Mouse (Mus musculus) embryonic facial prominence, embryonic 10.5 days (tissue): Measurements from ENCODE around the gene Mmp9. TPM values are rescaled to one million over a fixed set of nuclear protein-coding genes. Genes with fewer than 3 reads are reported as not detected.

ENCODE experiments used
- DNase-seq: peaks from one replicate; pipeline ENCODE4 v3.0.0-alpha.2; 2017; ENCODE audit warnings: low spot score
- H3K27ac ChIP-seq: fragments of 300-500 bp; sonication (generic); replicated peaks from 2 replicates; pipeline ENCODE4 v1.5.1; 2016; ENCODE audit warnings: mild to moderate bottlenecking
- H3K27me3 ChIP-seq: fragments of 300-500 bp; sonication (generic); replicated peaks from 2 replicates; pipeline ENCODE4 v1.6.1; 2016; ENCODE audit warnings: low read depth, mild to moderate bottlenecking; ENCODE audit not compliant: poor library complexity, severe bottlenecking
- H3K36me3 ChIP-seq: fragments of 300-500 bp; sonication (generic); replicated peaks from 2 replicates; pipeline ENCODE4 v1.6.1; 2016; ENCODE audit warnings: mild to moderate bottlenecking, moderate library complexity
- H3K4me1 ChIP-seq: fragments of 300-500 bp; sonication (generic); 2 replicates; pipeline ENCODE4 v1.6.1; 2016
- H3K4me3 ChIP-seq: fragments of 300-500 bp; sonication (generic); 2 replicates; pipeline ENCODE4 v1.5.1; 2016; ENCODE audit warnings: mild to moderate bottlenecking, moderate library complexity
- H3K9me3 ChIP-seq: fragments of 300-500 bp; sonication (generic); 2 replicates; pipeline ENCODE4 v1.6.1; 2016; ENCODE audit warnings: mild to moderate bottlenecking
- WGBS: fragments of 180-500 bp; shearing (Covaris S2); methylation state at CpG from one replicate; pipeline ENCODE4 v1.1.7; 2016; 5-methylcytosine and 5-hydroxymethylcytosine counted together
- polyA plus RNA-seq: library from polyadenylated mRNA; unstranded; fragments of >200 nt; fragmentation: Nextera tagmentation; extraction: Ambion mirVana; gene quantifications from 2 replicates; pipeline ENCODE4 v1.2.1, GENCODE M21; 2016

Gene Mmp9
- polyA plus RNA-seq, 1 experiment from 2014 or later, result 0.77 TPM

DNA sequence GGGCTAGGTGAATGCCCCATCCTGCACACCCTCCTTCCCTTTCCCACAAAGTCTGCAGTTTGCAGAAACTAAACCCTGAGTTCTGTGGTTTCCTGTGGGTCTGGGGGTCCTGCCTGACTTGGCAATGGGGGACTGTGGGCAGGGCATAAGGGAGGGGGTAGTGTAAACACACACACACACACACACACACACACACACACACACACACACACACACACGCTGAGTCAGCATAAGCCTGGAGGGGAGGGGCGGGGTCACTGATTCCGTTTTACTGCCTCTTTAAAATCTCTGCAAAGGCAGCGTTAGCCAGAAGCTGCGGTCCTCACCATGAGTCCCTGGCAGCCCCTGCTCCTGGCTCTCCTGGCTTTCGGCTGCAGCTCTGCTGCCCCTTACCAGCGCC, 7.3 kb downstream of the Mmp9 start:
- Histone ChIP-seq H3K9me3 (no peaks in the 10 kb centered on the region), H3K27me3 (peaks cover 79% of the 10 kb centered on the region), H3K4me3 (no peak overlapping the region), H3K4me1 (peaks cover 34% of the 10 kb centered on the region), H3K36me3 (no peaks in the 10 kb centered on the region), H3K27ac (no peak overlapping the region)
- WGBS, result 8% methylated on average over 7 of the region's 7 CpGs
- no peak for DNase-seq

DNA sequence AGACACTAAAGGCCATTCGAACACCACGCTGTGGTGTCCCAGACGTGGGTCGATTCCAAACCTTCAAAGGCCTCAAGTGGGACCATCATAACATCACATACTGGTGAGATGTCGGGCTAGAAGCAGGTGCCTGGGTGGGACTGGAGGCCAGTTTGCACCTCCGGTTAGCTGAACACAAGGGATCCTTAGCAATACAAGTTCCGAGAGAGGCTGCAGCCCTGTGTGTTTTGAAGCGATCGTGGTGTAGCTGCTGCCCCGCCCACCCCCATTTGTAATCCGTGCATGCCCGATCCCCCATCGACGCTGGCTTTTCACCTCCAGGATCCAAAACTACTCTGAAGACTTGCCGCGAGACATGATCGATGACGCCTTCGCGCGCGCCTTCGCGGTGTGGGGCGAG, 8.4 kb downstream of the Mmp9 start:
- no peak for DNase-seq

GRCm38 (mm10) chr2:164950501-164950900, 9.9 kb downstream of the Mmp9 start:
- 23% methylated on average over 13 of the region's 13 CpGs for WGBS
- peaks cover 95% of the 10 kb centered on the region for H3K27me3 ChIP-seq
- no peak for DNase-seq
- H3K4me1 ChIP-seq, result peaks cover 36% of the 10 kb centered on the region
- H3K27ac ChIP-seq, result no peak overlapping the region
- H3K36me3 ChIP-seq, result no peaks in the 10 kb centered on the region
- H3K9me3 ChIP-seq, result no peaks in the 10 kb centered on the region
- H3K4me3 ChIP-seq, result no peak overlapping the region

More for the DNA sequence above, 8.4 kb downstream of the Mmp9 start:
- WGBS, result 7% methylated on average over 25 of the region's 25 CpGs
- Histone ChIP-seq H3K27ac (no peak overlapping the region), H3K9me3 (no peaks in the 10 kb centered on the region), H3K4me3 (peak overlapping the region; percentile 40), H3K4me1 (peaks cover 36% of the 10 kb centered on the region), H3K27me3 (peaks cover 90% of the 10 kb centered on the region), H3K36me3 (no peaks in the 10 kb centered on the region)

DNA sequence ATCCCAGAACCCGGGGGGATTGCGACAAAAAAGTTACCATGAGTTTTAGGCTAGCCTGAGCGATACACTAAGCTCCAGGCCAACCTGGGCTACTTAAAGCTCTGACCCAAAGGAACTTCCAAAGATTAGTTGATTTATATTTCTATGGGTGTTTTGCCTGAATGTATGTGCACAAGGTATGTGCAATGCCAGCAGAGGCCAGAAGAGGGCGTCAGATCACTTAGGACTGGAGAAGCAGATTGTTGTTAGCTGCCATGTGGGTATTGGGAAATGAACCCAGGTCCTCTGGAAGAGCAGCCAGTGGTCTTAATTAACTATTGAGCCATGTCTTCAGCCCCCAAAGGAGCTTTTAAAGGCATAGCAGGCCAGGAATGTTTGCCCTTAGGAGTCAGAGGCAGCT, 11.2 kb downstream of the Mmp9 start:
- Histone ChIP-seq H3K4me1 (peaks cover 36% of the 10 kb centered on the region), H3K27ac (no peak overlapping the region), H3K9me3 (no peaks in the 10 kb centered on the region), H3K27me3 (peaks cover 92% of the 10 kb centered on the region), H3K4me3 (no peak overlapping the region), H3K36me3 (no peaks in the 10 kb centered on the region)
- WGBS, result 80% methylated on average over 4 of the region's 4 CpGs
- DNase-seq, result no peak

GRCm38 (mm10) chr2:164952448-164952847, 11.9 kb downstream of the Mmp9 start:
- Histone ChIP-seq H3K27ac (no peak overlapping the region), H3K9me3 (no peaks in the 10 kb centered on the region), H3K27me3 (peaks cover 89% of the 10 kb centered on the region), H3K4me3 (no peak overlapping the region), H3K4me1 (peaks cover 35% of the 10 kb centered on the region), H3K36me3 (no peaks in the 10 kb centered on the region)
- 39% methylated on average over 13 of the region's 13 CpGs for WGBS
- DNase-seq, result no peak

DNA sequence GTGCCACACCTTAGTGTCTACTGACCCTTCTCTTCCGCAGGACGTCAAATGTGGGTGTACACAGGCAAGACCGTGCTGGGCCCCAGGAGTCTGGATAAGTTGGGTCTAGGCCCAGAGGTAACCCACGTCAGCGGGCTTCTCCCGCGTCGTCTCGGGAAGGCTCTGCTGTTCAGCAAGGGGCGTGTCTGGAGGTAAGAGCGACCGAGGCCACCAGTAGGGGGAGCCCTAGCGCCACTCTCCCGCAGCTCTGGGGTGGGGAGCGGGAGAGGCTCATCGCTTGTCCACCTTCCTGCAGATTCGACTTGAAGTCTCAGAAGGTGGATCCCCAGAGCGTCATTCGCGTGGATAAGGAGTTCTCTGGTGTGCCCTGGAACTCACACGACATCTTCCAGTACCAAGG, 12.6 kb downstream of the Mmp9 start:
- 2% methylated on average over 21 of the region's 21 CpGs for WGBS
- Histone ChIP-seq H3K27me3 (peaks cover 81% of the 10 kb centered on the region), H3K4me1 (peaks cover 27% of the 10 kb centered on the region), H3K9me3 (no peaks in the 10 kb centered on the region), H3K36me3 (no peaks in the 10 kb centered on the region), H3K27ac (no peak overlapping the region), H3K4me3 (peak overlapping the region; percentile 28; the same call in 1 of the 2 replicates)
- peak; percentile 90 for DNase-seq

- Histone ChIP-seq H3K27ac (no peak overlapping the region), H3K27me3 (peaks cover 56% of the 10 kb centered on the region)
Measured at GRCm38 (mm10) chr2:164955725-164956124, 15.1 kb downstream of the Mmp9 start.

GRCm38 (mm10) chr2:164956195-164956594, 15.6 kb downstream of the Mmp9 start:
- Histone ChIP-seq H3K27me3 (peaks cover 52% of the 10 kb centered on the region), H3K36me3 (no peaks in the 10 kb centered on the region), H3K9me3 (no peaks in the 10 kb centered on the region), H3K4me1 (peaks cover 21% of the 10 kb centered on the region), H3K4me3 (no peak overlapping the region), H3K27ac (no peak overlapping the region)
- 69% methylated on average over 5 of the region's 5 CpGs for WGBS
- no peak for DNase-seq

More at GRCm38 (mm10) chr2:164955725-164956124, 15.1 kb downstream of the Mmp9 start:
- WGBS, result 70% methylated on average over 4 of the region's 4 CpGs
- no peak for DNase-seq
- Histone ChIP-seq H3K9me3 (no peaks in the 10 kb centered on the region), H3K4me1 (peaks cover 16% of the 10 kb centered on the region), H3K4me3 (no peak overlapping the region), H3K36me3 (no peaks in the 10 kb centered on the region)

DNA sequence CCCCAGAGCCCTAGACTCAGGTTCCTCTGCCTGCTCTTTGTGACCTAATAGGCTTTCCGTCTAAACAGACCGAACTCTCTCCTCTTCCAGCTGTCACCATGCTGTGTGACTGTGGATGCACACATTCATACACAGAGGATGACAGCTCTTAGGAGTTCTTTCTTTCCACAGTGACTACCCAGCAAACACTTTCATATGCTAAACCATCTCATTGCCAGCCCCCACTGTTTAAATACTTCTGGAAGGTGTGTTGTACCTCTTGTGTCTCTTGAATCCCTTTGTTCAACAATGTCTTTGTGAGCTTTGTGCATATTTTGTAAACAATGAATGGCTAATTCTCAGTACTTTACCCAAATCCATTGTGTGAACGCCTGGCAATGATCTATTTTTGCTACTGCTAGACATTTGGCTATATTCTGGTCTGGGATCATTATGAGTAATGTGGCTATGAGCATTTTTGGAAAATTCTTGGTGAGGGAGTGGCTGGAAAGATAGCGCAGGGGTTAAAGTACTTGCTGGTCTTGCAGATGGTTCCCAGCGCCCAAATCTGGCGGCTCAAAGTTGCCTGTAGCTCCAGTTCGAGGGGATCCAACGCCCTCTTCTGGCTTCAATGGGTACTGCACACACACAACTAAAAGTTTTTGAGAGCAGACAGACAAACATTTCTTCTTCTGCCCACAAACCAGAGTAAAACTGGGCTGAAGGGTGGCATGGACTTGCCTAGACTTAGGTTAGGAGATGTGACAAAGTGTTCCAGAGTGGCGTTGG, 17.2 kb downstream of the Mmp9 start:
- H3K9me3 ChIP-seq, result no peaks in the 10 kb centered on the region
- 67% methylated on average over 9 of the region's 9 CpGs for WGBS
- DNase-seq, result no peak
- no peaks in the 10 kb centered on the region for H3K36me3 ChIP-seq
- no peak overlapping the region for H3K27ac ChIP-seq
- H3K4me1 ChIP-seq, result peaks cover 26% of the 10 kb centered on the region
- H3K4me3 ChIP-seq, result no peak overlapping the region
- H3K27me3 ChIP-seq, result peaks cover 43% of the 10 kb centered on the region

- Histone ChIP-seq H3K9me3 (no peaks in the 10 kb centered on the region), H3K4me1 (peaks cover 25% of the 10 kb centered on the region), H3K4me3 (peak within 1 kb of the TSS; percentile 76), H3K27ac (peak within 1 kb of the TSS; percentile 88), H3K27me3 (peaks cover 49% of the 10 kb centered on the region), H3K36me3 (no peaks in the 10 kb centered on the region)
- DNase-seq, result peak; percentile 89
- under 1% methylated on average over 48 of the region's 54 CpGs for WGBS
Measured at GRCm38 (mm10) chr2:164960716-164961441, 20.3 kb downstream of the Mmp9 start, which contains the start of gene Slc12a5. Gene Slc12a5, plus strand, starts transcription at chr2:164960802.

- 8% methylated on average over 17 of the region's 17 CpGs for WGBS
- Histone ChIP-seq H3K4me3 (peak overlapping the region; percentile 76), H3K27ac (0 out of 2 replicates have a peak overlapping the region, but pooled peaks have one; percentile 88), H3K9me3 (no peaks in the 10 kb centered on the region), H3K27me3 (peaks cover 49% of the 10 kb centered on the region), H3K36me3 (no peaks in the 10 kb centered on the region), H3K4me1 (peaks cover 25% of the 10 kb centered on the region)
- DNase-seq, result peak; percentile 77
Measured at GRCm38 (mm10) chr2:164961506-164962182, 21.1 kb downstream of the Mmp9 start.

- no peak overlapping the region for H3K4me3 ChIP-seq
- 55% methylated on average over 7 of the region's 7 CpGs for WGBS
- no peak overlapping the region for H3K27ac ChIP-seq
- no peaks in the 10 kb centered on the region for H3K9me3 ChIP-seq
- no peak for DNase-seq
- peaks cover 51% of the 10 kb centered on the region for H3K27me3 ChIP-seq
- H3K36me3 ChIP-seq, result no peaks in the 10 kb centered on the region
- peaks cover 25% of the 10 kb centered on the region for H3K4me1 ChIP-seq
Measured at GRCm38 (mm10) chr2:164962183-164962580, 21.6 kb downstream of the Mmp9 start.
